Mouse (Mus musculus) intestine, embryonic 14.5 days (tissue): ENCODE measurements around the gene Reg4. TPM values are rescaled to one million over a fixed set of nuclear protein-coding genes. Genes with fewer than 3 reads are reported as not detected.

ENCODE experiments used
- ATAC-seq: fragments of 200-750 bp; cut with Nextera tagmentation; replicated peaks from 2 replicates; pipeline ENCODE4 v1.8.0; 2017; ENCODE audit warnings: low read depth, moderate number of reproducible peaks, moderate TSS enrichment, moderate library complexity; ENCODE audit not compliant: low FRiP score, low TSS enrichment
- DNase-seq: peaks from one replicate; pipeline ENCODE4 v3.0.0-alpha.2; 2018; ENCODE audit warnings: low spot score
- H3K27ac ChIP-seq: fragments of 300-500 bp; sonication (generic); 2 replicates; pipeline ENCODE4 v1.5.1; 2014; ENCODE audit warnings: low read depth, mild to moderate bottlenecking, control low read depth
- H3K27me3 ChIP-seq: fragments of 300-500 bp; sonication (generic); replicated peaks from 2 replicates; pipeline ENCODE4 v1.6.1; 2014; ENCODE audit warnings: low read length, control low read depth; ENCODE audit not compliant: control insufficient read depth, insufficient read depth
- H3K36me3 ChIP-seq: fragments of 300-500 bp; sonication (generic); 2 replicates; pipeline ENCODE4 v1.6.1; 2014; ENCODE audit warnings: low read length, control low read depth; ENCODE audit not compliant: control insufficient read depth, insufficient read depth
- H3K4me1 ChIP-seq: fragments of 300-500 bp; sonication (generic); replicated peaks from 2 replicates; pipeline ENCODE4 v1.6.1; 2014; ENCODE audit warnings: low read length, control low read depth, mixed read lengths; ENCODE audit not compliant: control insufficient read depth, insufficient read depth
- H3K4me2 ChIP-seq: fragments of 300-500 bp; sonication (generic); 2 replicates; pipeline ENCODE4 v1.6.1; 2014; ENCODE audit warnings: low read length
- H3K4me3 ChIP-seq: fragments of 300-500 bp; sonication (generic); 2 replicates; pipeline ENCODE4 v1.5.1; 2014; ENCODE audit warnings: low read depth, low read length, control low read depth, mixed read lengths
- H3K9ac ChIP-seq: fragments of 300-500 bp; sonication (generic); 2 replicates; pipeline ENCODE4 v1.6.1; 2014; ENCODE audit warnings: mild to moderate bottlenecking, low read length
- H3K9me3 ChIP-seq: fragments of 300-500 bp; sonication (generic); 2 replicates; pipeline ENCODE4 v1.6.1; 2016; ENCODE audit warnings: low read length, control low read depth; ENCODE audit not compliant: control insufficient read depth
- WGBS: fragments of 180-500 bp; shearing (Covaris S2); extraction: QIAGEN DNeasy Blood & Tissue Kit; methylation state at CpG from one replicate; pipeline ENCODE4 v1.1.7; 2014; 5-methylcytosine and 5-hydroxymethylcytosine counted together
- polyA plus RNA-seq: library from polyadenylated mRNA; unstranded; fragments of >200 nt; fragmentation: Nextera tagmentation; extraction: Ambion mirVana; gene quantifications from 2 replicates; pipeline ENCODE4 v1.2.1, GENCODE M21; 2014

Gene Reg4
- polyA plus RNA-seq, 1 experiment from 2014 or later, result 4.9 TPM

GRCm38 (mm10) chr3:98242458-98243037 is 20.6 kb downstream of the Reg4 start:
- Histone ChIP-seq H3K27ac (no peak overlapping the region), H3K9ac (no peak overlapping the region), H3K36me3 (no peaks in the 10 kb centered on the region), H3K4me3 (no peak overlapping the region), H3K4me1 (0 out of 2 replicates have a peak, but pooled peaks cover 8% of the 10 kb centered on the region), H3K4me2 (no peak overlapping the region), H3K27me3 (no peaks in the 10 kb centered on the region), H3K9me3 (no peaks in the 10 kb centered on the region)
- WGBS, result 47% methylated on average over 8 of the region's 8 CpGs
- DNase-seq (no peak), ATAC-seq (0 out of 2 replicates have a peak, but pooled peaks have one; percentile 23)

GRCm38 (mm10) chr3:98245892-98246291 is 23.9 kb downstream of the Reg4 start:
- Histone ChIP-seq H3K27me3 (no peaks in the 10 kb centered on the region), H3K4me2 (0 out of 2 replicates have a peak overlapping the region, but pooled peaks have one; percentile 14), H3K9me3 (no peaks in the 10 kb centered on the region), H3K4me1 (0 out of 2 replicates have a peak, but pooled peaks cover 8% of the 10 kb centered on the region), H3K27ac (no peak overlapping the region), H3K9ac (no peak overlapping the region), H3K36me3 (no peaks in the 10 kb centered on the region), H3K4me3 (no peak overlapping the region)
- no peak for ATAC-seq
- DNase-seq, result no peak
- 15% methylated on average over 8 of the region's 8 CpGs for WGBS

- no peak overlapping the region for H3K4me2 ChIP-seq
- 52% methylated on average over 7 of the region's 7 CpGs for WGBS
- H3K36me3 ChIP-seq, result no peaks in the 10 kb centered on the region
- no peak for DNase-seq
- H3K4me1 ChIP-seq, result 0 out of 2 replicates have a peak, but pooled peaks cover 8% of the 10 kb centered on the region
- H3K27ac ChIP-seq, result no peak overlapping the region
- no peaks in the 10 kb centered on the region for H3K27me3 ChIP-seq
- H3K4me3 ChIP-seq, result no peak overlapping the region
- H3K9ac ChIP-seq, result no peak overlapping the region
- ATAC-seq, result no peak
- no peaks in the 10 kb centered on the region for H3K9me3 ChIP-seq
Observed at GRCm38 (mm10) chr3:98246985-98247751, 25.2 kb downstream of the Reg4 start.

- Histone ChIP-seq H3K4me3 (no peak overlapping the region), H3K4me2 (no peak overlapping the region), H3K9me3 (0 out of 2 replicates have a peak, but pooled peaks cover 4% of the 10 kb centered on the region), H3K27me3 (no peaks in the 10 kb centered on the region), H3K4me1 (no peaks in the 10 kb centered on the region), H3K36me3 (no peaks in the 10 kb centered on the region), H3K27ac (no peak overlapping the region), H3K9ac (no peak overlapping the region)
- DNase-seq (no peak), ATAC-seq (no peak)
- whole genome bisulfite sequencing, result 85% methylated on average over 2 of the region's 2 CpGs
Observed at GRCm38 (mm10) chr3:98249378-98249777, 27.4 kb downstream of the Reg4 start.

- no peaks in the 10 kb centered on the region for H3K4me1 ChIP-seq
- DNase-seq, result no peak
- ATAC-seq, result no peak
- no peak overlapping the region for H3K4me3 ChIP-seq
- H3K9me3 ChIP-seq, result 0 out of 2 replicates have a peak, but pooled peaks cover 4% of the 10 kb centered on the region
- no peak overlapping the region for H3K9ac ChIP-seq
- no peaks in the 10 kb centered on the region for H3K27me3 ChIP-seq
- WGBS, result 79% methylated on average over 11 of the region's 11 CpGs
- H3K4me2 ChIP-seq, result no peak overlapping the region
- H3K27ac ChIP-seq, result no peak overlapping the region
- no peaks in the 10 kb centered on the region for H3K36me3 ChIP-seq
Observed at GRCm38 (mm10) chr3:98249833-98250448, 28.0 kb downstream of the Reg4 start.

GRCm38 (mm10) chr3:98254059-98254458 is 32.1 kb downstream of the Reg4 start:
- Histone ChIP-seq H3K36me3 (no peaks in the 10 kb centered on the region), H3K4me2 (no peak overlapping the region), H3K9me3 (0 out of 2 replicates have a peak, but pooled peaks cover 4% of the 10 kb centered on the region), H3K27me3 (no peaks in the 10 kb centered on the region), H3K9ac (no peak overlapping the region), H3K4me1 (no peaks in the 10 kb centered on the region), H3K27ac (no peak overlapping the region), H3K4me3 (no peak overlapping the region)
- 92% methylated on average over 2 of the region's 3 CpGs for WGBS
- DNase-seq (no peak), ATAC-seq (no peak)

- no peak for ATAC-seq
- Histone ChIP-seq H3K4me1 (no peaks in the 10 kb centered on the region), H3K9ac (no peak overlapping the region), H3K4me2 (no peak overlapping the region), H3K27ac (no peak overlapping the region), H3K4me3 (no peak overlapping the region), H3K36me3 (no peaks in the 10 kb centered on the region), H3K27me3 (no peaks in the 10 kb centered on the region), H3K9me3 (0 out of 2 replicates have a peak, but pooled peaks cover 4% of the 10 kb centered on the region)
- WGBS, result 85% methylated on average over 8 of the region's 8 CpGs
- no peak for DNase-seq
Observed at GRCm38 (mm10) chr3:98254656-98255583, 33.0 kb downstream of the Reg4 start.

- Histone ChIP-seq H3K4me2 (no peak overlapping the region), H3K4me1 (no peaks in the 10 kb centered on the region), H3K9ac (no peak overlapping the region), H3K27me3 (no peaks in the 10 kb centered on the region), H3K4me3 (no peak overlapping the region), H3K36me3 (no peaks in the 10 kb centered on the region), H3K27ac (no peak overlapping the region), H3K9me3 (no peaks in the 10 kb centered on the region)
- ATAC-seq, result no peak
- WGBS, result 92% methylated on average over 4 of the region's 4 CpGs
- no peak for DNase-seq
Observed at GRCm38 (mm10) chr3:98258723-98259122, 36.8 kb downstream of the Reg4 start.
